Mouse (Mus musculus): ENCODE measurements around the gene Tagap1.
"Not testable (repeated sequence)": the region's sequence is repeated elsewhere in the genome, so short reads cannot be mapped to it uniquely, and the experiment has no call there.

DNA sequence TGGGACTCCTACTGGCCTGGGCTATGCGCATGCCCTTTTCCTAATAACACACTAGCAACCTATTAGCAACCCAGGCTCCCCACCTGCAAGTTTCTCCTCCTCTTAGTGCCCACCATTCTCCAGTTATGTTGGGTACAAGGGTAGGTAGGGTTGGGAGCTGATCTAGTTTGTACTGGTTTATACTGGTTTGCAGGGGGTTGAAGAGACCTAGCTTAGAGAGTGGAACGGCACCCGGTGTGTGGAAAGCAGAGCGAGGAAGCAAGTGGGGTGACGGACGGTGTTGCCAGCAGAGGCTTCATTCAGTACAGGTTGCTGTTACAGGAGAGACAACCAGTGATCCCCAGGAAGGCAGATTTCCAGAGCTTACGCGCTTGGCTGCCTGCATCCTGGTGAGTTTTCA, 9.4 kb upstream of the Tagap1 start, which contains the start of gene Rnaset2b:
- TF ChIP-seq CTCF (IDR thresholded peaks at IDR 0.05; ENCODE audit: control insufficient read depth, insufficient read depth, insufficient replicate concordance, low read depth, low read length); POLR2A (IDR thresholded peaks at IDR 0.05; ENCODE audit: control insufficient read depth, low read depth, low read length): not testable (repeated sequence)
